Mouse (Mus musculus) MEL (cell line): ENCODE data around the gene Agbl2.

Source experiments
- CTCF ChIP-seq, 3 experiments: IDR thresholded peaks in 2 of 3; conservative IDR thresholded peaks in 1 of 3; 2 replicates each; pipeline ENCODE4 v1.5.1; 2011 to 2012; ENCODE audit warnings: low read length in 3 of 3, low read depth in 2 of 3, mild to moderate bottlenecking in 2 of 3, improper control_type of control experiment in 1 of 3, inconsistent platforms in 1 of 3, mixed read lengths in 1 of 3, moderate library complexity in 1 of 3; ENCODE audit not compliant: control insufficient read depth in 1 of 3, insufficient read depth in 1 of 3, poor library complexity in 1 of 3, severe bottlenecking in 1 of 3
- EP300 ChIP-seq, 2 experiments: IDR thresholded peaks; 2 replicates each; pipeline ENCODE4 v1.6.1; 2011; ENCODE audit warnings: improper control_type of control experiment in 2 of 2, low read length in 2 of 2, low read depth in 1 of 2, mild to moderate bottlenecking in 1 of 2
- KAT2A ChIP-seq: conservative IDR thresholded peaks from 2 replicates; pipeline ENCODE4 v1.6.1; 2012; ENCODE audit warnings: low read depth, low read length, improper control_type of control experiment, inconsistent platforms
- MAX ChIP-seq: IDR thresholded peaks from 2 replicates; pipeline ENCODE4 v1.6.1; 2011; ENCODE audit warnings: low read length, improper control_type of control experiment
- MEF2A ChIP-seq: IDR thresholded peaks from 2 replicates; pipeline ENCODE4 v1.6.1; 2014; ENCODE audit warnings: low read depth, mild to moderate bottlenecking, inconsistent platforms, low read length, improper control_type of control experiment; ENCODE audit not compliant: poor library complexity, insufficient replicate concordance, severe bottlenecking; ENCODE audit errors: extremely low read depth
- MYB ChIP-seq: IDR thresholded peaks from 2 replicates; pipeline ENCODE4 v1.6.1; 2011; ENCODE audit warnings: mild to moderate bottlenecking, low read depth, low read length, improper control_type of control experiment
- POLR2A ChIP-seq, 2 experiments: IDR thresholded peaks; 2 replicates each; pipeline ENCODE4 v1.6.1; 2011 to 2012; ENCODE audit warnings: low read length in 2 of 2, mild to moderate bottlenecking in 2 of 2, control low read depth in 1 of 2, improper control_type of control experiment in 1 of 2, low read depth in 1 of 2, moderate library complexity in 1 of 2; ENCODE audit not compliant: control insufficient read depth in 1 of 2, insufficient read depth in 1 of 2, poor library complexity in 1 of 2
- POLR2AphosphoS2 ChIP-seq: IDR thresholded peaks from 2 replicates; pipeline ENCODE4 v1.6.1; 2011; ENCODE audit warnings: low read length, improper control_type of control experiment
- RAD21 ChIP-seq: IDR thresholded peaks from 2 replicates; pipeline ENCODE4 v1.6.1; 2011; ENCODE audit warnings: mild to moderate bottlenecking, low read depth, low read length, improper control_type of control experiment
- SIN3A ChIP-seq: IDR thresholded peaks from 2 replicates; pipeline ENCODE4 v1.6.1; 2012; ENCODE audit warnings: low read length, improper control_type of control experiment, inconsistent platforms
- UBTF ChIP-seq: IDR thresholded peaks from 2 replicates; pipeline ENCODE4 v1.6.1; 2012; ENCODE audit warnings: low read depth, mild to moderate bottlenecking, inconsistent platforms, low read length, improper control_type of control experiment, moderate library complexity, borderline replicate concordance; ENCODE audit not compliant: insufficient read depth
- ZMIZ1 ChIP-seq: IDR thresholded peaks from 2 replicates; pipeline ENCODE4 v1.6.1; 2012; ENCODE audit warnings: low read depth, mild to moderate bottlenecking, inconsistent platforms, low read length, improper control_type of control experiment, moderate library complexity
- ZNF384 ChIP-seq: IDR thresholded peaks from 2 replicates; pipeline ENCODE4 v1.6.1; 2012; ENCODE audit warnings: low read depth, mild to moderate bottlenecking, inconsistent platforms, low read length, improper control_type of control experiment

DNA sequence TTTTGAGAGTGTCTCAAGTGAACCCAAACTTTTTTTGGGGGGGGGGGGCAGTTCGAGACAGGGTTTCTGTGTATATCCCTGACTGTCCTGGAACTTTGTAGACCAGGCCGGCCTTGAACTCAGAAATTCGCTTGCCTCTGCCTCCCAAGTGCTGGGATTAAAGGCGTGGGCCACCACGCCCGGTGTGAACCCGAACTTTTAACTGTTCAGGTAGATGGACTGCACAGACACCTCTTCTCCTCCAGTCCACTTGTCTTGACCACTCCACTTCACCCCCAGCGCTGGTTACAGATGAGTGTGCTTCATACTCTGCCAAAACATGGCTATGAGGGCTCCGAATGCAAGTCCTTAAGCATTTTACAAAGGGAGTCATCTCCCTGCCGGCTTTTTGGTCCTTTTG, 35.4 kb upstream of the Agbl2 start:
- TF ChIP-seq CTCF (IDR thresholded peaks at IDR 0.05 in 2 of 3, conservative IDR thresholded peaks at IDR 0.05 in 1 of 3; ENCODE audit: control insufficient read depth in 1 of 3, insufficient read depth in 1 of 3, low read depth in 2 of 3, low read length in 3 of 3, poor library complexity in 1 of 3, severe bottlenecking in 1 of 3), result no peak
- TF ChIP-seq MAX, result no peak
- no peak for TF ChIP-seq ZNF384
- TF ChIP-seq MEF2A, result no peak
- no peak for TF ChIP-seq KAT2A
- TF ChIP-seq RAD21, result no peak
- no peak for TF ChIP-seq POLR2A (IDR thresholded peaks at IDR 0.05; ENCODE audit: control insufficient read depth in 1 of 2, insufficient read depth in 1 of 2, low read depth in 1 of 2, low read length in 2 of 2, poor library complexity in 1 of 2)
- no peak for TF ChIP-seq MYB
- no peak for TF ChIP-seq POLR2AphosphoS2
- no peak for TF ChIP-seq ZMIZ1
- TF ChIP-seq SIN3A, result no peak
- no peak for TF ChIP-seq EP300 (IDR thresholded peaks at IDR 0.05; ENCODE audit: low read depth in 1 of 2, low read length in 2 of 2)
- no peak for TF ChIP-seq UBTF
